Mouse (Mus musculus): ENCODE data around the gene Dmwd. TPM values are rescaled to one million over a fixed set of nuclear protein-coding genes. Genes with fewer than 3 reads are reported as not detected.
"Not testable (repeated sequence)": the region's sequence is repeated elsewhere in the genome, so short reads cannot be mapped to it uniquely, and the experiment has no call there.

The Dmwd gene
- total RNA-seq, 2 experiments from 2014 or later = 1.5 to 4.4 TPM

- peak; percentile 66 for ATAC-seq (replicated peaks; ENCODE audit: poor library complexity)
Observed at GRCm38 (mm10) chr7:19069500-19069899, 6.5 kb upstream of the Dmwd start.

DNA sequence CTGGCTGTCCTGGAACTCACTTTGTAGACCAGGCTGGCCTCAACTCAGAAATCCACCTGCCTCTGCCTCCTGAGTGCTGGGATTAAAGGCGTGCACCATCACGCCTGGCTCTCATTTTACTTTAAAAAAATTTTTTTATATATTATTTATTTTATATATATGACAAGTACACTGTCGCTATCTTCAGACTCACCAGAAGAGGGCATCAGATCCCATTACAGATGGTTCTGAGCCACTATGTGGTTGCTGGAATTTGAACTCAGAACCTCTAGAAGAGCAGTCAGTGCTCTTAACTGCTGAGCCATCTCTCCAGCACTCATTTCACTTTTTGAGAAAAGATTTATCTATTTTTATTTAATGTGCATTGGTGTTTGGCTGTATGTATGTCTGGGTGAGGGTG, 5.0 kb upstream of the Dmwd start:
- not testable (repeated sequence) for ATAC-seq (replicated peaks; ENCODE audit: poor library complexity)

DNA sequence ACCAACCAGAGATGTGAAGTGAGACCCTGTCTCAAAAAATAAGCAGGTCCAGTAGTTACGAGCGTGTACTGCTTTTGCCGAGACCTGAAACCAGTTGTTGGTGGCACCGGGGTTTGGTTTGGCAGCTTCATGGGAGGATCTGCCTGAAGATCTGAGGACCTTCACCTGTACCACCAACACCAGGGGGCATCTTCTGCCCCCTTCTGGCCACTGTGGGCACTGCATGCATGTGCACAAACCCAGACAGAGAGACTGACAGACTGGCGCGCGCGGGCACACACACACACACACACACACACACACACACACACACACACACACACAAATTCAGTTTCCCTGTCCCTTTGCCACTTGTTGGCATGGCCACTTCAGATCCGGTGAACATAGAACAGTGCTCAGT, 2.5 kb upstream of the Dmwd start:
- ATAC-seq (replicated peaks; ENCODE audit: poor library complexity) = no peak

DNA sequence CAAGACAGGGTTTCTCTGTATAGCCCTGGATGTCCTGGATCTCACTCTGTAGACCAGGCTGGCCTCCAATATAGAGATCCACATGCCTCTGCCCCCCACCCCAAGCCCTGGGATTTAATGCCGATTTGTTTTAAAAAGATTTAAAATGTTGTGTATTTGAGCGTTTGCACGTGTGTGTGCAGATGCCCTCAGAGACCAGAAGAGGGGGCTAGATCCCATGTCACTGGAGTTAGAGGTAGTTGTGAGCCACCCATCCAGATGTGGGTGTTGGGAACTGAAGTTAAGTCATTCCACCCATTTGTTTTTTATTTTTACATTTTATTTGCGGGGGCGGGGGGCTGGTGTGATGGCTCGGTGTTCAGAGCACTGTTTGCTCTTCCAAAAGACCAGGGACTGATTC, 1.5 kb upstream of the Dmwd start:
- ATAC-seq (replicated peaks; ENCODE audit: poor library complexity) = no peak

GRCm38 (mm10) chr7:19075231-19075630, 796 bp upstream of the Dmwd start:
- no peak for ATAC-seq (replicated peaks; ENCODE audit: poor library complexity)

GRCm38 (mm10) chr7:19076586-19076991, 562 bp downstream of the Dmwd start:
- ATAC-seq (replicated peaks; ENCODE audit: poor library complexity) = no peak

DNA sequence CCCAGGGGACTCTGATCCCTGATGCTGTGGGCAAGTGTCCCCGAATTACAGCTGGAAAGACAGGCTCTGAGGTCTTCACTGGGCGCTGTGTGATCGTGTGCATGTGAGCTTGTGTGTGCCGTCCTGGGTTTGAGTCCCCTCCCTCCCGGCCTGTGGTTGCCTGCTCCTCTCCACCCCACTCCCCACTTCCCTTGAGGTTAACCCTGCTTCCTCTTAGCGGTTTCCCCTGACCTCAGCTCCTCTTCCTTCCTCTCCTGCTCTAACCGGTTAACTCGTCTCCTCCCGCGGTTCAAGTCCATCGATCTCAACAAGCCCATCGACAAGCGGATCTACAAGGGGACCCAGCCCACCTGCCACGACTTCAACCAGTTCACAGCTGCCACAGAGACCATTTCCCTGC, 1.7 kb downstream of the Dmwd start:
- ATAC-seq (replicated peaks; ENCODE audit: poor library complexity) = peak; percentile 71

DNA sequence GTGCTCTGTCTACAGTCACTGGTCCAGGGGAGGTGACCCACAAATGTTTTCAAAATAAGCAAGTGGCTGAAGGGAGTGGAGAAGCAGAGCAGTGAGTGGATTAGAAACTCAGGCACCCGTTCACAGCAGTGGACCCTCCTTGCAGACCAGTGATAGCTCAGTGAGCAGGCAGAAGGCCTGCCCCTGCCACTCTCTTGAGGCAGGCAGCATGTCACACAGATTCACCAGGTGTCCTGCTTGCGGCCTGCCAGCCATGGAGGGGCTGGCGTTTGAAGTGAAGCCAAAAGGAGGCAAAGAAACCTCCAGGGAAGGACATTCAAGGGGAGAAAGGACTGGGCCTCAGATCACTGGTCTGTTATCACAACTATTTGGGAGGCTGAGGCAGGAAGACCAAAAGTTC, 2.7 kb downstream of the Dmwd start:
- no peak for ATAC-seq (replicated peaks; ENCODE audit: poor library complexity)

DNA sequence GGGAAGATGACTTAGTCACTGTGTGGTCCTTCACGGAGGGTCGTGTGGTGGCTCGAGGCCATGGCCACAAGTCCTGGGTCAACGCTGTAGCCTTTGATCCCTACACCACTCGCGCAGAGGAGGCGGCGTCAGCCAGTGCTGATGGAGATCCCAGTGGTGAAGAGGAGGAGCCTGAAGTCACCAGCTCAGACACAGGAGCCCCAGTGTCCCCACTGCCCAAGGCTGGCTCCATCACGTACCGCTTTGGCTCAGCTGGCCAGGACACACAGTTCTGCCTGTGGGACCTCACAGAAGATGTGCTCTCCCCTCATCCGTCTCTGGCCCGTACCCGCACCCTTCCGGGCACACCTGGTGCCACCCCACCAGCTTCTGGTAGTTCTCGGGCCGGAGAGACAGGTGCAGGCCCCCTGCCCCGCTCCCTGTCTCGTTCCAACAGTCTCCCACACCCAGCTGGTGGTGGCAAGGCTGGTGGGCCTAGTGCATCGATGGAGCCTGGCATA, 4.5 kb downstream of the Dmwd start:
- ATAC-seq (replicated peaks; ENCODE audit: poor library complexity) = no peak

DNA sequence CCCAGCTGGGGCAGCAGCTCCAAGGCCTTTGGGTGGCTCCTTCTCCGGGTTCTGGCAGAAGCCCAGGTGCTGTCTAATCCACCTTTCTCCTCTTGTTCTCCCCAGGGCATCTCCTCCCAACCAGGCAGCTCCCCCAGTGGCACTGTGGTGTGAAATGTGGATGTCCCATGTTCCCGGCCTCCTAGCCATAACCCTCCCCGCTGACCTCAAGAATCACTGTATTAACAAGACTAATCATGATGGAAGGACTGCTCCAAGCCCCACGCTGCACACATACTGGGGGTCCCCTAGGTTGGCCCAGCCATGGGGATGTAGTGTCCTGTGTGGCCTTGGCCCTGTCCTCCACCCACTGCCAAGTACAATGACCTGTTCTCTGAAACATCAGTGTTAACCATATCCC, 6.1 kb downstream of the Dmwd start:
- ATAC-seq (replicated peaks; ENCODE audit: poor library complexity) = no peak

GRCm38 (mm10) chr7:19083096-19083495, 7.1 kb downstream of the Dmwd start:
- no peak for ATAC-seq (replicated peaks; ENCODE audit: poor library complexity)

DNA sequence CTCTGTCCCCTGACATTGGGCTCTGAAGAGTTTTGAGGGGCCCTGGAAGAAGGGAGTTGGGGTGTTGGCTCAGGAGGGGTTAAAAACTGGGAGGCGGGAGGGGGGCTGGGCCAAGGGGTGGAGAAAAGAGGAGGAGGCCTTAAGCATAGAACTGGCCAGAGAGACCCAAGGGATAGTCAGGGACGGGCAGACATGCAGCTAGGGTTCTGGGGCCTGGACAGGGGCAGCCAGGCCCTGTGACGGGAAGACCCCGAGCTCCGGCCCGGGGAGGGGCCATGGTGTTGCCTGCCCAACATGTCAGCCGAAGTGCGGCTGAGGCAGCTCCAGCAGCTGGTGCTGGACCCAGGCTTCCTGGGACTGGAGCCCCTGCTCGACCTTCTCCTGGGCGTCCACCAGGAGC, 7.7 kb downstream of the Dmwd start, which contains the start of gene Dmpk:
Gene Dmpk (plus strand): TSS at position 149 of the 400 bp plus-strand sequence.
- ATAC-seq (replicated peaks; ENCODE audit: poor library complexity) = no peak

GRCm38 (mm10) chr7:19084277-19084771, 8.3 kb downstream of the Dmwd start:
- ATAC-seq (replicated peaks; ENCODE audit: poor library complexity) = peak; percentile 62

DNA sequence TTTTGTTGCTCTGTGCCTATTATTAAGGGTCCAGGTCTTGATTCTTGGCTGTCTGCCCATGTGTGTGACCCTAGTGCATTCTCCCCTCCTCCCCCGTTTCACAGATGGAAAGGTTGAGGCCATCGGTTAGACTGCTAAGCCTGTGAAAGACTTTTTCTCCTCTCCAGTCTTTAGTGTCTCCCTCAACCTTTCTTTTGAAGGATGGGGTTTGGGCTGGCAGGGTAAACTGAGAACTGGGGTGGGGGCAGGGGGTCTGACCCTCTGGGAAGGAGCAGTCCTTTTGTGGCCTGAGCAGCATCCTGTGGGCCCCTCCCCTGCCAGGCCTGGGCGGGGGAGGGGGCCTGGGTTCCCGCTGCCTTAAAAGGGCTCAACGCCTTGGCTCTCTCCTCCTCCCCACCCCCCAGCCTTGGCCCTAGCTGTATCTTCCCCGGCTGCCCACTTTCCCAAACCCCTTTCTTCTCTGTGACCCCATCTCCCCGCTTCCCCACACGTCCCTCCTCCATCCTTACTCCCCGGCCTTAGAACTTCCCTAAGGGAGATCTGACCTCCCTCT, 9.0 kb downstream of the Dmwd start:
- no peak for ATAC-seq (replicated peaks; ENCODE audit: poor library complexity)

- no peak for ATAC-seq (replicated peaks; ENCODE audit: poor library complexity)
Observed at GRCm38 (mm10) chr7:19085495-19085894, 9.5 kb downstream of the Dmwd start.

DNA sequence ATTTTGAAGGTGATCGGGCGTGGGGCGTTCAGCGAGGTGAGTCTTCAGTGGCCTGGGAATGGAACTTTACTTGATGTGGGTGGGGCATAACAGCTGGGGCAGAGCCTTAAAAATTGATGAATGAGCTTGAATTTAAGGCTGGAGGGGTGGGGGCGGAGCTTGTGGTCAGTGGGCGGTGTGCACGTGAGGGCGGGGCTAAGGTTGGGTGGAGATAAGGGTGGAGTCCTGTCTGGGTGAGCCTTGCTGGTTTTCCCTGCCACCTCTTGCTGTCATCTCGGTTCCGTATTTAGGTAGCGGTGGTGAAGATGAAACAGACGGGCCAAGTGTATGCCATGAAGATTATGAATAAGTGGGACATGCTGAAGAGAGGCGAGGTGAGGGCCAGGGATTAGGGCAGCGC, 10.0 kb downstream of the Dmwd start:
- peak; percentile 79 for ATAC-seq (replicated peaks; ENCODE audit: poor library complexity)

DNA sequence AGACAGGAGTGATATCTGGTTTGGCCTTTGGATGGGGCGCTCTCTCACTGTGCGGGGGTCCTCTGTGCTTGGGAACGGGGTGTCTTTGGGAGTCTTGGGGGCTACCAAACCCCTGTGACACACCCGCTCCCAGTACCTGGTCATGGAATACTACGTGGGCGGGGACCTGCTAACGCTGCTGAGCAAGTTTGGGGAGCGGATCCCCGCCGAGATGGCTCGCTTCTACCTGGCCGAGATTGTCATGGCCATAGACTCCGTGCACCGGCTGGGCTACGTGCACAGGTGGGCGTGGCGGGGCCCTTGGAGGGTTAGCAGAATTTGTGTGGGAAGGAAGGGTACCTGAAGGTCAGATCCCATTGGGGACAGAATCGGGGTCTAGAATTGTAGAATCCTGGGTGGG, 10.7 kb downstream of the Dmwd start:
- no peak for ATAC-seq (replicated peaks; ENCODE audit: poor library complexity)

- ATAC-seq (replicated peaks; ENCODE audit: poor library complexity) = peak; percentile 38
Observed at GRCm38 (mm10) chr7:19088813-19089212, 12.8 kb downstream of the Dmwd start.

- no peak for ATAC-seq (replicated peaks; ENCODE audit: poor library complexity)
Observed at GRCm38 (mm10) chr7:19091913-19092312, 15.9 kb downstream of the Dmwd start.

DNA sequence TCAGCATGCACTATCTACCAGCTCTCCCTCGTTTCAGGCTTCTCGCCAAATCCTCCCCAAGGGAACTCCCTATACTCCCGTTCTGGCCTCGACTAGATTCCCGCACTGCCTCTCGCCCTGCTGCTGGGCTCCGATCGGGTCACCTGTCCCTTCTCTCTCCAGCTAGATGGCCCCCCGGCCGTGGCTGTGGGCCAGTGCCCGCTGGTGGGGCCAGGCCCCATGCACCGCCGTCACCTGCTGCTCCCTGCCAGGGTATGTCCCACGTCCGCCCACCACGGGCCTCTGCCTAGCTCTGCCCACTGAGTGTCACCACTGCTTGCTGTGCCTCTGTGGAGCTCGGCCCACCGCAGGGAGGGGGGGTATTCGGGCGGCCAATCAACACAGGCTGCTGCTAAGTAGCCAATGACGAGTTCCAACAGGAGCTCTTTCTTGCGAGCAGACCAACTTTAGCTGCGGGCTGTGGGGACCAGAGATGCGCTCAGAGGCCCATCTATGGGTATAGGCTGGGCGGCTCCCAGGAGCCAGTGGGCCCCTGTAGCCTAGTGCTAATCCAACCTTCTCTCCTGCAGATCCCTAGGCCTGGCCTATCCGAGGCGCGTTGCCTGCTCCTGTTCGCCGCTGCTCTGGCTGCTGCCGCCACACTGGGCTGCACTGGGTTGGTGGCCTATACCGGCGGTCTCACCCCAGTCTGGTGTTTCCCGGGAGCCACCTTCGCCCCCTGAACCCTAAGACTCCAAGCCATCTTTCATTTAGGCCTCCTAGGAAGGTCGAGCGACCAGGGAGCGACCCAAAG, 16.6 kb downstream of the Dmwd start:
- ATAC-seq (replicated peaks; ENCODE audit: poor library complexity) = 0 out of 2 replicates have a peak, but pooled peaks have one; percentile 3

GRCm38 (mm10) chr7:19093174-19093521, 17.1 kb downstream of the Dmwd start:
- ATAC-seq (replicated peaks; ENCODE audit: poor library complexity) = peak; percentile 63

Measured in megakaryocyte progenitor cell, adult 5-6 weeks (primary cell).